Mouse (Mus musculus) CD4-positive naive resting alpha-beta T cell, adult 57 days (primary cell): ENCODE data around the gene Vav3. TPM values are rescaled to one million over a fixed set of nuclear protein-coding genes. Genes with fewer than 3 reads are reported as not detected.

Source experiments
- total RNA-seq: library from RNA; stranded (reverse); gene quantifications from one replicate; pipeline ENCODE4 v1.2.4, GENCODE M21; 2023

Vav3 gene
- total RNA-seq, result 18.9 TPM

DNA sequence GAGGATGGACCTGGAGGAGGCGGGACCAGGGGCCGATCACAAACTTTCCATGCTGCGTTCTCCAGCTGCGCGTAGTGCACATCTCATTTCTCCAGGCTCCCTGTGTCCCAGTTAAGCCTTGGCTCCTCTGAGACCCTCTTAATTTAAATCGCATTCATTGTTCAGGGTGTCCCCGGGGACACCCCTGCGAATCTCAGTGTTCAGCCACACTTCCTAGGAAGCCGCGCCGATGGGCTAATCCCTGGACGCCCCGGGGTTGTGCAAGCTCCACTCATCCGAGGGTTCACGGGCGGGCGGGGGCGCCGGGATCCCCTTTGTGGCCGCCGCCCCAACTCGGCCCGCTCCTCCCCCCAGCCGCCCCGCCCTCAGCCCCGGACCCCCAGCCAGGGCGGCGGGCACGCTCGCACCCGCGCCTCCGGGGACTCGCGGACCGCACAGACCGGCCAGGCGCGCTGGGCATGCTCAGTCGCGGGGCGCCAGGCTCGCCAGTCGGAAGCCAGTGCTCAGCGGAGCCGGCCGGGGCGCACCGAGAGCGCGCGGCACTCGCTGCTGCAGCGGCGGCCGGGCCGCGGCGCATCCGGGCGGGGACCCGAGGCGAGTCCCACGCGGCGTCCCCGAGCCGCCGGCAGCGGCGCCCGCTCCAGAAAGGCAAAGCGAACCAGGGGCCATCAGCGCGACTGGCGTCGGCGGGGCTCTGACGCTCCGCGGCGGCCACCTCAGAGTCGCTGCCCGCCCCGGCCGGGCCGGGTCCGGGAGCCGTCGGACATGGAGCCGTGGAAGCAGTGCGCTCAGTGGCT is at the start of gene Vav3:
Vav3 (plus strand) TSS at position 380 of the 797 bp plus-strand sequence.

Other genes starting within 250 kb of the Vav3 start
- gene Slc25a24, start 217.5 kb upstream of the Vav3 start, total RNA-seq, result 8.6 TPM